Mouse (Mus musculus): Measurements from ENCODE around the gene Smg5. TPM values are rescaled to one million over a fixed set of nuclear protein-coding genes. Genes with fewer than 3 reads are reported as not detected.
A peak's percentile ranks its signal among the peaks of the same experiment; 100 is the strongest.
"Not testable (repeated sequence)": the region's sequence is repeated elsewhere in the genome, so short reads cannot be mapped to it uniquely, and the experiment has no call there.

Smg5 gene
- total RNA-seq, 2 experiments from 2014 or later, result 80.1 to 81.7 TPM

GRCm38 (mm10) chr3:88350732-88351131 lies 14.7 kb downstream of the Smg5 start:
- no peak for DNase-seq (ENCODE audit: low spot score in 2 of 2)

GRCm38 (mm10) chr3:88352907-88353306 lies 16.8 kb downstream of the Smg5 start:
- DNase-seq (ENCODE audit: low spot score in 2 of 2), result no peak

GRCm38 (mm10) chr3:88354396-88355165 lies 18.5 kb downstream of the Smg5 start:
- no peak for DNase-seq (ENCODE audit: low spot score in 2 of 2)

GRCm38 (mm10) chr3:88359584-88359983 lies 23.5 kb downstream of the Smg5 start:
- no peak for DNase-seq (ENCODE audit: low spot score in 2 of 2)

GRCm38 (mm10) chr3:88359989-88360388 lies 23.9 kb downstream of the Smg5 start:
- DNase-seq (ENCODE audit: low spot score in 2 of 2), result no peak

GRCm38 (mm10) chr3:88361096-88361495 lies 25.0 kb downstream of the Smg5 start:
- no peak for DNase-seq (ENCODE audit: low spot score in 2 of 2)

GRCm38 (mm10) chr3:88361612-88362313 lies 25.7 kb downstream of the Smg5 start:
- DNase-seq (ENCODE audit: low spot score in 2 of 2), result no peak

- no peak for DNase-seq (ENCODE audit: low spot score in 2 of 2)
Observed at GRCm38 (mm10) chr3:88363700-88364099, 27.6 kb downstream of the Smg5 start.

- no peak for DNase-seq (ENCODE audit: low spot score in 2 of 2)
Observed at GRCm38 (mm10) chr3:88364337-88364736, 28.3 kb downstream of the Smg5 start, which contains the start of gene Paqr6. Paqr6 (plus strand) TSS chr3:88364584.

GRCm38 (mm10) chr3:88365705-88366361 lies 29.8 kb downstream of the Smg5 start:
- peak; percentile 40 to 57 for DNase-seq (ENCODE audit: low spot score in 2 of 2)

- DNase-seq (ENCODE audit: low spot score in 2 of 2), result peak; percentile 59 to 78
Observed at GRCm38 (mm10) chr3:88366830-88367428, 30.9 kb downstream of the Smg5 start.

- DNase-seq (ENCODE audit: low spot score in 2 of 2), result not testable (repeated sequence)
Observed at GRCm38 (mm10) chr3:88367517-88367916, 31.5 kb downstream of the Smg5 start.

- DNase-seq (ENCODE audit: low spot score in 2 of 2), result not testable (repeated sequence)
Observed at GRCm38 (mm10) chr3:88368511-88368910, 32.5 kb downstream of the Smg5 start.

- DNase-seq (ENCODE audit: low spot score in 2 of 2), result not testable (repeated sequence)
Observed at GRCm38 (mm10) chr3:88372643-88373042, 36.6 kb downstream of the Smg5 start, which contains the start of gene Bglap3. Bglap3 (minus strand) TSS chr3:88372743.

- DNase-seq (ENCODE audit: low spot score in 2 of 2), result not testable (repeated sequence)
Observed at GRCm38 (mm10) chr3:88375750-88376626, 39.9 kb downstream of the Smg5 start.

- not testable (repeated sequence) for DNase-seq (ENCODE audit: low spot score in 2 of 2)
Observed at GRCm38 (mm10) chr3:88376644-88377043, 40.6 kb downstream of the Smg5 start.

GRCm38 (mm10) chr3:88378599-88378998 lies 42.5 kb downstream of the Smg5 start, which contains the start of gene Bglap2:
Bglap2 (minus strand) TSS chr3:88378699.
- not testable (repeated sequence) for DNase-seq (ENCODE audit: low spot score in 2 of 2)

- peak in 1 of 2 experiments; percentile 37 for DNase-seq (ENCODE audit: low spot score in 2 of 2)
Observed at GRCm38 (mm10) chr3:88381389-88382315, 45.6 kb downstream of the Smg5 start.

- DNase-seq (ENCODE audit: low spot score in 2 of 2), result not testable (repeated sequence)
Observed at GRCm38 (mm10) chr3:88382383-88382782, 46.3 kb downstream of the Smg5 start.
